Mouse (Mus musculus): ENCODE measurements around the gene Arhgef6.

DNA sequence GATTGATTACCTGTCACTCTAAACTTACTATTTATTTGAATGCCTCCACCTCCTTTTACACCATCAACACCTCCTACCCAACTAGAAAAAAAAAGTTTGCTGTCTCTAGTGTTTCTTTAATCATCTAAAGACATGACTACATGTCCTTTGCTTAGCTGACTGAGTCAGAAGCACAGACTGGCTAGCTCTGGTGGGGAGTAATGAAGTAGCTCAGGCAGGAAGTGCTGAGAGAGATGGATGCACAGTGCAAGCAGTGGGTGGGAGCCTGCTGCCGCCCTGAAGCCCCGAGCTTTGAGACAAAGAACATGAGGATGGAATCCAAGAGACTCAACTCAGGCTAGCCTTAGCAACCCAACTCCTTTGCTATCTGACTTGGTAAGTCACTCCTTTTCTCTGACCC, 138.1 kb downstream of the Arhgef6 start:
- TF ChIP-seq CTCF (IDR thresholded peaks at IDR 0.05; ENCODE audit: control insufficient read depth, insufficient read depth, insufficient replicate concordance, low read depth, low read length) (no peak), POLR2A (IDR thresholded peaks at IDR 0.05; ENCODE audit: control insufficient read depth, low read depth, low read length) (no peak)
